Mouse (Mus musculus) cerebellum, adult 18-20 months (tissue): Measurements from ENCODE around the gene Fmo5.

Experiments used
- DNase-seq, 2 experiments: peaks; one replicate each; pipeline ENCODE4 v3.0.0; 2021

The Fmo5 gene

GRCm38 (mm10) chr3:97682159-97682502 is 53.5 kb downstream of the Fmo5 start:
- DNase-seq, result no peak

- DNase-seq, result no peak
Measured at GRCm38 (mm10) chr3:97682576-97682975, 54.0 kb downstream of the Fmo5 start.

GRCm38 (mm10) chr3:97683560-97684195 is 55.1 kb downstream of the Fmo5 start:
- DNase-seq, result no peak

- no peak for DNase-seq
Measured at GRCm38 (mm10) chr3:97686372-97687117, 57.9 kb downstream of the Fmo5 start.

GRCm38 (mm10) chr3:97689289-97689688 is 60.7 kb downstream of the Fmo5 start:
- DNase-seq, result no peak

- DNase-seq, result no peak
Measured at GRCm38 (mm10) chr3:97690590-97690989, 62.0 kb downstream of the Fmo5 start.

- no peak for DNase-seq
Measured at GRCm38 (mm10) chr3:97691443-97692017, 62.9 kb downstream of the Fmo5 start.

GRCm38 (mm10) chr3:97693806-97694205 is 65.2 kb downstream of the Fmo5 start:
- no peak for DNase-seq

GRCm38 (mm10) chr3:97696866-97697265 is 68.3 kb downstream of the Fmo5 start:
- no peak for DNase-seq

- DNase-seq, result no peak
Measured at GRCm38 (mm10) chr3:97697291-97697690, 68.7 kb downstream of the Fmo5 start.

GRCm38 (mm10) chr3:97699061-97699460 is 70.5 kb downstream of the Fmo5 start:
- no peak for DNase-seq

- no peak for DNase-seq
Measured at GRCm38 (mm10) chr3:97701198-97701597, 72.6 kb downstream of the Fmo5 start.

GRCm38 (mm10) chr3:97702448-97703080 is 74.0 kb downstream of the Fmo5 start:
- no peak for DNase-seq
